Mouse (Mus musculus) bone marrow macrophage, adult 2 months (primary cell): ENCODE results near the gene Sp4.

Experiments used
- CTCF ChIP-seq: IDR thresholded peaks from 2 replicates; pipeline ENCODE4 v1.5.1; 2012; ENCODE audit warnings: low read depth, mild to moderate bottlenecking, low read length, moderate library complexity
- POLR2A ChIP-seq: IDR thresholded peaks from 2 replicates; pipeline ENCODE4 v1.6.1; 2012; ENCODE audit warnings: mild to moderate bottlenecking, low read depth, low read length, borderline replicate concordance

DNA sequence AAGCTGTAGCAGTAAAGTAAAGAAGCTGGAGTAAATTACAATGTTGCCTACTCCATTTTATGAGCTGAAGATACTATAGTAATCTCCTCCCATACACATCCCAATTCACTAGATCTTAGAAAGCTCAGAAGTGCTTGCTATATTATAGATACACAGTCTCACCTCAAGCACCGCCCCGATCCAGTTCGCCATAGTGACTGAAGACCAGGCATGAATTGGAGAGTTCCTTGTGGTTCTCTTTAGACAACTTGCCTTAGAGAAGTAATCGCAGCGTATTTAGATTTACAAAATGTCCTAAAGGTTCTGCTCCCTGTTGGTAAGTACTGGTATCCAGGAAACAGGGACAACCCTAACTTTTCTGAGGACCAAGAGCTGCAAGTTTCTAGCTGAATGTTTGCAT is 1.8 kb upstream of the Sp4 start:
- TF ChIP-seq CTCF (no peak), POLR2A (no peak)
